Mouse (Mus musculus): ENCODE data around the gene Mdk.

The Mdk gene

GRCm38 (mm10) chr2:91913328-91914110 lies 18.6 kb downstream of the Mdk start:
- no peak for DNase-seq (ENCODE audit: low read depth)

GRCm38 (mm10) chr2:91912616-91913015 lies 19.5 kb downstream of the Mdk start:
- no peak for DNase-seq (ENCODE audit: low read depth)

- DNase-seq (ENCODE audit: low read depth), result no peak
These were observed 26.0 kb downstream of the Mdk start for GRCm38 (mm10) chr2:91906141-91906540.

GRCm38 (mm10) chr2:91904618-91905307 lies 27.3 kb downstream of the Mdk start:
- no peak for DNase-seq (ENCODE audit: low read depth)

GRCm38 (mm10) chr2:91903171-91903925 lies 28.7 kb downstream of the Mdk start:
- no peak for DNase-seq (ENCODE audit: low read depth)

GRCm38 (mm10) chr2:91902336-91902735 lies 29.8 kb downstream of the Mdk start:
- no peak for DNase-seq (ENCODE audit: low read depth)

- no peak for DNase-seq (ENCODE audit: low read depth)
These were observed 31.7 kb downstream of the Mdk start for GRCm38 (mm10) chr2:91900431-91900830.

- DNase-seq (ENCODE audit: low read depth), result no peak
These were observed 33.0 kb downstream of the Mdk start for GRCm38 (mm10) chr2:91899141-91899540.

- no peak for DNase-seq (ENCODE audit: low read depth)
These were observed 34.1 kb downstream of the Mdk start for GRCm38 (mm10) chr2:91897968-91898367.

- no peak for DNase-seq (ENCODE audit: low read depth)
These were observed 36.7 kb downstream of the Mdk start for GRCm38 (mm10) chr2:91895401-91895800.

GRCm38 (mm10) chr2:91894716-91895115 lies 37.4 kb downstream of the Mdk start:
- no peak for DNase-seq (ENCODE audit: low read depth)

- DNase-seq (ENCODE audit: low read depth), result no peak
These were observed 47.5 kb downstream of the Mdk start for GRCm38 (mm10) chr2:91884616-91885015.

- no peak for DNase-seq (ENCODE audit: low read depth)
These were observed 48.1 kb downstream of the Mdk start for GRCm38 (mm10) chr2:91883961-91884360.

All from induced T-regulatory cell, adult 2 months (primary cell).